Mouse (Mus musculus) cerebellum, adult 2 months (tissue): ENCODE data around the gene Ly6f.

Source experiments
- CTCF ChIP-seq: fragments of 200-500 bp; IDR thresholded peaks from 2 replicates; pipeline ENCODE4 v1.5.1; 2011; ENCODE audit warnings: low read depth, mild to moderate bottlenecking, control low read depth, low read length, moderate library complexity, borderline replicate concordance; ENCODE audit not compliant: insufficient read depth
- POLR2A ChIP-seq: fragments of 200-500 bp; IDR thresholded peaks from 2 replicates; pipeline ENCODE4 v1.6.1; 2011; ENCODE audit warnings: low read length, control low read depth, borderline replicate concordance; ENCODE audit not compliant: insufficient read depth

- TF ChIP-seq CTCF = no peak
- TF ChIP-seq POLR2A = no peak
These were observed at the start of gene Ly6f for GRCm38 (mm10) chr15:75268121-75268520.
